Mouse (Mus musculus): ENCODE measurements around the gene Slc4a4.

- TF ChIP-seq CTCF (IDR thresholded peaks at IDR 0.05; ENCODE audit: low read depth, low read length) (no peak), POLR2A (IDR thresholded peaks at IDR 0.05; ENCODE audit: insufficient read depth, low read length) (no peak), EP300 (IDR thresholded peaks at IDR 0.05; ENCODE audit: insufficient read depth, low read depth, low read length) (no peak)
Measured at GRCm38 (mm10) chr5:89229606-89230005, 343.0 kb downstream of the Slc4a4 start.
